Mouse (Mus musculus) forebrain, embryonic 14.5 days (tissue): ENCODE results near the gene Ocln. TPM values are rescaled to one million over a fixed set of nuclear protein-coding genes. Genes with fewer than 3 reads are reported as not detected.

ENCODE experiments used
- ATAC-seq: fragments of 200-750 bp; cut with Nextera tagmentation; 2 replicates; pipeline ENCODE4 v1.8.0; 2017; ENCODE audit warnings: mild to moderate bottlenecking, moderate library complexity
- DNase-seq: peaks from one replicate; pipeline ENCODE4 v3.0.0-alpha.2; 2015; ENCODE audit warnings: low spot score
- H3K27ac ChIP-seq: fragments of 300-500 bp; sonication (generic); 2 replicates; pipeline ENCODE4 v1.5.1; 2014; ENCODE audit warnings: low read depth, mild to moderate bottlenecking, control low read depth, low read length, moderate library complexity
- H3K27me3 ChIP-seq: fragments of 300-500 bp; sonication (generic); replicated peaks from 2 replicates; pipeline ENCODE4 v1.6.1; 2014; ENCODE audit warnings: low read length, control low read depth, mixed read lengths; ENCODE audit not compliant: control insufficient read depth, insufficient read depth
- H3K36me3 ChIP-seq: fragments of 300-500 bp; sonication (generic); 2 replicates; pipeline ENCODE4 v1.6.1; 2014; ENCODE audit warnings: low read length, control low read depth; ENCODE audit not compliant: control insufficient read depth, insufficient read depth
- H3K4me1 ChIP-seq: fragments of 300-500 bp; sonication (generic); 2 replicates; pipeline ENCODE4 v1.6.1; 2014; ENCODE audit warnings: antibody characterized with exemption, low read length, control low read depth; ENCODE audit not compliant: control insufficient read depth, insufficient read depth
- H3K4me2 ChIP-seq: fragments of 300-500 bp; sonication (generic); 2 replicates; pipeline ENCODE4 v1.6.1; 2014; ENCODE audit warnings: mild to moderate bottlenecking, control low read depth, low read length
- H3K4me3 ChIP-seq: fragments of 300-500 bp; sonication (generic); 2 replicates; pipeline ENCODE4 v1.5.1; 2014; ENCODE audit warnings: low read depth, low read length, control low read depth
- H3K9ac ChIP-seq: fragments of 300-500 bp; sonication (generic); 2 replicates; pipeline ENCODE4 v1.6.1; 2014; ENCODE audit warnings: mild to moderate bottlenecking, low read length, control low read depth, moderate library complexity
- H3K9me3 ChIP-seq: fragments of 300-500 bp; sonication (generic); replicated peaks from 2 replicates; pipeline ENCODE4 v1.6.1; 2016; ENCODE audit warnings: low read length, control low read depth, mixed read lengths; ENCODE audit not compliant: control insufficient read depth
- WGBS: fragments of 180-500 bp; shearing (Covaris S2); extraction: QIAGEN DNeasy Blood & Tissue Kit; methylation state at CpG from one replicate; pipeline ENCODE4 v1.1.7; 2014; 5-methylcytosine and 5-hydroxymethylcytosine counted together
- polyA plus RNA-seq: library from polyadenylated mRNA; unstranded; fragments of >200 nt; fragmentation: Nextera tagmentation; extraction: Ambion mirVana; gene quantifications from 2 replicates; pipeline ENCODE4 v1.2.1, GENCODE M21; 2014

Gene Ocln
- polyA plus RNA-seq, 1 experiment from 2014 or later: 5.6 TPM

- peak; percentile 74; the same call in 1 of the 2 replicates for ATAC-seq
- no peak overlapping the region for H3K4me2 ChIP-seq
- no peaks in the 10 kb centered on the region for H3K4me1 ChIP-seq
- H3K27ac ChIP-seq: peak overlapping the region; percentile 55
- H3K9me3 ChIP-seq: no peaks in the 10 kb centered on the region
- DNase-seq: peak; percentile 69
- H3K9ac ChIP-seq: no peak overlapping the region
- H3K27me3 ChIP-seq: no peaks in the 10 kb centered on the region
- H3K36me3 ChIP-seq: no peaks in the 10 kb centered on the region
- H3K4me3 ChIP-seq: no peak overlapping the region
- 77% methylated on average over 6 of the region's 6 CpGs for WGBS
Observed at GRCm38 (mm10) chr13:100525935-100526648, 26.4 kb downstream of the Ocln start.

DNA sequence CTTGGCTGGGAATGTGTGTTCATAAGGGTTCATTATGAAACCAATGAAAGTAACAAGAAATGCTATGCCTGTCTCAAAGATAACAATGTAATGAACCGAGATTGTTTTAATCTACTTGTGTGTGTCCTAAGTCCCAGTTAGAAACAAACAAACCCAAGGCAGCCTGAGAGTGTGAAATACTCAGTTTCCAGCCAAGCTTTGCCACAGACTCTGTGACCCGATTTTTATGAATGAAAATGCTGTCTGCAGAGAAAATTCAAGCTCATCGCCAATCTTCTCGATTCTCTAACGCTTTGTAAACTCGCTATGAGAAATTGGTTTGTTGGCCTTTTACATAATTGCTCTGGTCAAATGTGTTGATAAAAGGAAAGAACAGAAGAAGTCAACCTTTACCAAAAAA lies 27.6 kb downstream of the Ocln start:
- Histone ChIP-seq H3K4me1 (no peaks in the 10 kb centered on the region), H3K27ac (no peak overlapping the region), H3K36me3 (no peaks in the 10 kb centered on the region), H3K4me3 (no peak overlapping the region), H3K9me3 (no peaks in the 10 kb centered on the region), H3K4me2 (no peak overlapping the region), H3K27me3 (no peaks in the 10 kb centered on the region), H3K9ac (no peak overlapping the region)
- WGBS: 87% methylated on average over 6 of the region's 6 CpGs
- DNase-seq (no peak), ATAC-seq (no peak)

DNA sequence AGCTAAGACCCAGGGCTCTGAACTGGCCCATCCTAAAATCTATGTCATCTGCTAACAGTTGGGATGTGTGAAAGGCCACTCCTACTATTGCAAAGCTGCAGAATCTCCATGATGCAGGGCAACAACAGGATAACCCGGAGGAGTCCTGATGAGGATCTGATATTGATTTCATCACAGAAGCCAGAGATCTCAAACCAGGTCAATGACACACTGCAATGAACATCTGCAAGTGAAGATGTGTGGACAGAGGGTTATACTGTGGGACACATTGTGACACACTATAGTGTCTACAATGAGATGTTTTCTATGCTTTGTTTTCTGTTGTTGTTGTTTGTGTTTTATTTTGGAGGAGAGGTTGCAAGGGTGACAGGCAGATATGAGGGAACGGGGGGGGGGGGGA lies 28.8 kb downstream of the Ocln start:
- Histone ChIP-seq H3K27ac (no peak overlapping the region), H3K36me3 (no peaks in the 10 kb centered on the region), H3K4me3 (no peak overlapping the region), H3K4me1 (no peaks in the 10 kb centered on the region), H3K4me2 (no peak overlapping the region), H3K27me3 (no peaks in the 10 kb centered on the region), H3K9ac (no peak overlapping the region), H3K9me3 (no peaks in the 10 kb centered on the region)
- no peak for ATAC-seq
- 91% methylated on average over 2 of the region's 2 CpGs for WGBS
- no peak for DNase-seq

DNA sequence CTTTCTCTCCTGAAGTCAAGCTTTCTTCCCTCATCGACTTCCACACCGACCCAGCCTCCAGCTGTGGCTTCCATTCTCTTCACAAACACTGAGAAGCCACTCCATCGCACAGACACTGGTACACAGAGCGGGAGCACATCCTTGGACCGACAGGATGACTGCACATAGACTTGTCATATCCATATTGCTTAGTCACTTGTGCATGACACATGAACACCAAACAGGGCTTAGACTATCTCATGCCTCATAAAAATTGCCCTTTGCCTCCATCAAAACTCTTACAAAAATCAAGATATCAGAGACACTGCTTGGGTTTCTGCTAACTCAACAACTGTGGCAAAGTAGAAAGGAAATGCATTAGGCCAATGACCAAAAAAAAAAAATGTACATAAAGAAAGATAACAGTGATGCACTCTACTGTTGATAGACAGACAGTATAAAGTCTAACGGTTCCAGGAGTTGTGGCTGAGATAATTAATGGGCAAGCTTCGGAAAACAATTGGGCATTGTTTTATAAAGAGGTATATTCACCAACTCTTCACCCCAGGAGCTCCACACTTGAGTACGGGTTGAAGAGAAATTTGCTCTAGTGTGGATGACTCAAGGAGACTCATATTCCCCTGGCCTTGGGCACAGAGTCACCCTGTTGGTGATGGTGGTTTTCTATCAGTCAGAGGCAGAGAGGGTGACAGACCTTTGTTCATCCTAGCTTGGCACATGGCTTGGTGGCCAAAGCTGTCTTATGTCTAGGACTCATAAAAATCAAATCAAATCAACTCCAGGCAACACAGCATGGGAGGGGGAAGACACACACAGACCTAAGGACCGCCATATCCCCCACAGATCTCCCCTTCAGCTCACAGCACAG lies 30.6 kb downstream of the Ocln start:
- ATAC-seq: no peak
- Histone ChIP-seq H3K4me1 (no peaks in the 10 kb centered on the region), H3K9me3 (no peaks in the 10 kb centered on the region), H3K36me3 (no peaks in the 10 kb centered on the region), H3K9ac (no peak overlapping the region), H3K4me2 (no peak overlapping the region), H3K4me3 (no peak overlapping the region), H3K27ac (no peak overlapping the region), H3K27me3 (no peaks in the 10 kb centered on the region)
- DNase-seq: no peak
- 83% methylated on average over 9 of the region's 9 CpGs for WGBS

- Histone ChIP-seq H3K4me3 (no peak overlapping the region), H3K4me2 (no peak overlapping the region), H3K9ac (no peak overlapping the region), H3K27ac (no peak overlapping the region), H3K27me3 (no peaks in the 10 kb centered on the region), H3K4me1 (no peaks in the 10 kb centered on the region), H3K9me3 (no peaks in the 10 kb centered on the region), H3K36me3 (no peaks in the 10 kb centered on the region)
- 67% methylated on average over 2 of the region's 2 CpGs for WGBS
- ATAC-seq (no peak), DNase-seq (no peak)
Observed at GRCm38 (mm10) chr13:100519162-100519561, 33.4 kb downstream of the Ocln start.

DNA sequence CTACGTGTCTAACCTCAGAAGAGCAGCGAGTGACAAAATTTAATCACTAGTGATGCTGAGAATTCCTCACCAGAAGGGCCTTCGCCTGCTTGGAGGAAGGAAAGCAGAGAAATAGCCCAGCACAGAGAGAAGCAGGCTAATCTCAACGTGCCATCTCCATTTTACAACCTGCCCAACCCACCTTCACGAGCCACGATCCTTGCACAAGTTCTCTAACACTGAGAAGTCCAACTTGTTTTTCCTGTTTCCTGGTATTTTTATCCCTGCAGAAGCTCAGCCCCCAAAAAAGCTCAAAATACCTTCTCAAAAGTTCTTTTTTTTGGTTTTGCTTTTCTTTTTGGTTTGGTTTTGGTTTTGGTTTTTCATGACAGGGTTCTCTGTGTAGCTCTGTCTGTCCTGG lies 34.3 kb downstream of the Ocln start:
- Histone ChIP-seq H3K36me3 (no peaks in the 10 kb centered on the region), H3K4me2 (no peak overlapping the region), H3K9ac (no peak overlapping the region), H3K4me3 (no peak overlapping the region), H3K27ac (no peak overlapping the region), H3K9me3 (no peaks in the 10 kb centered on the region), H3K4me1 (no peaks in the 10 kb centered on the region), H3K27me3 (no peaks in the 10 kb centered on the region)
- ATAC-seq: no peak
- no peak for DNase-seq
- 89% methylated on average over 6 of the region's 6 CpGs for WGBS

- no peak overlapping the region for H3K27ac ChIP-seq
- ATAC-seq: no peak
- no peaks in the 10 kb centered on the region for H3K36me3 ChIP-seq
- no peaks in the 10 kb centered on the region for H3K27me3 ChIP-seq
- H3K4me2 ChIP-seq: no peak overlapping the region
- DNase-seq: no peak
- no peaks in the 10 kb centered on the region for H3K9me3 ChIP-seq
- no peak overlapping the region for H3K4me3 ChIP-seq
- no peaks in the 10 kb centered on the region for H3K4me1 ChIP-seq
- H3K9ac ChIP-seq: no peak overlapping the region
- 88% methylated on average over 6 of the region's 6 CpGs for WGBS
Observed at GRCm38 (mm10) chr13:100517652-100518153, 34.8 kb downstream of the Ocln start.

- WGBS: 39% methylated on average over 12 of the region's 12 CpGs
- no peak for ATAC-seq
- H3K36me3 ChIP-seq: no peaks in the 10 kb centered on the region
- no peaks in the 10 kb centered on the region for H3K9me3 ChIP-seq
- no peaks in the 10 kb centered on the region for H3K27me3 ChIP-seq
- no peak overlapping the region for H3K4me2 ChIP-seq
- no peak overlapping the region; the same call in 1 of the 2 replicates for H3K27ac ChIP-seq
- H3K4me1 ChIP-seq: no peaks in the 10 kb centered on the region
- H3K9ac ChIP-seq: no peak overlapping the region
- peak; percentile 37 for DNase-seq
- no peak overlapping the region for H3K4me3 ChIP-seq
Observed at GRCm38 (mm10) chr13:100516213-100517105, 36.1 kb downstream of the Ocln start.
